Mouse (Mus musculus) adrenal gland (tissue): ENCODE data around the gene Nol12.

Experiments used
- intact Hi-C: fragments of 180-260 bp; cut with DNase I; formaldehyde crosslinking; loops from one replicate; pipeline ENCODE4 v1.15.1; 2025

The Nol12 gene

DNA sequence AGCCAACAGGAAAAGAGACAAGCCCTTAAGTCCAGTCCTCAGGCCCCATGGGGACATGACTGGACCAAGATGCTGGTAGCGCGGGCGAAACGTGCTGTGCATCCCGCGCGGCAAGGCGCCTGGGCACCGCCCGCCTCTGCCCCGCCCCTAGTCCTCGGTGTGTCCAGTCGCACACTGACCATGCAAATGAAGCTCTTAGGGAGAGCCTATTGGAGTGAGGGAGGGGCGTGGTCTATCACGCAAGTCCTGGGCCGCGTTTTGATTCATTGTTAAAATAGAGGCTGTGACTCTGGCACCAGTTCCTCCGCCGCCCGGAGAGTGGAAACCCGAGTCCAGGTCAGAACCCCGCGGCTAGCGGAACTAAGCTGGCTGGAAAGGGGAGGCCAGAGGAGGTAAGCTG is 12.9 kb downstream of the Nol12 start, which contains the start of gene Triobp:
Gene Triobp, plus strand, starts transcription at position 68 of the 400 bp plus-strand sequence.
- intact Hi-C loops = no loop called here

DNA sequence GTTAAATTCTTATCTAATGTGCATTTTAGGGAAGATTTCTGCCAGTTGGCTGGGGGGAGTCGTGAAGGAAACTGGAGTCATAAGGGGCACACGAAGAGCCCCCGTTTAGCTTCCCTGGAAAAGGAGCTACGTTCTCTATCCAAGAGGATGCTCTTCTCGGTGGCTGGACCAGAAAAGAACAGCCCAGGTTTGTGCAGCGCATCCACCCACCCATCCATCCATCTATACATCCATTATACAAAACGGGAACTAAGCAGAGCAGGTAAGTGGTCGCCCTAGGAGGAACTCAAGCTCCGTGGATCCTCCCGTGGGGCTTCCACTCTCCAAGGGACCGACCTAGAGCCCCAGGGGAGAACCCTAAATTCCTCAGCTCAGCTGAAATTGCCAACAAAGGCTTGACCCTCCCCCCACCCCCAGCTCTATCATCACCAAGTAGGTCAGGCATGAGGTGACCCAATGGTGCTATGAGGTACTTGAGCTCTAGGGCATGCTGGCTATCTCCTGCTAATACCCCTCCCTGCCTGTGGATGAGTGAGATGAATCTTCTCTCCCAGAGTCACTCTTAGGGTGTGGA is 13.5 kb downstream of the Nol12 start:
- intact Hi-C loops = no loop called here

DNA sequence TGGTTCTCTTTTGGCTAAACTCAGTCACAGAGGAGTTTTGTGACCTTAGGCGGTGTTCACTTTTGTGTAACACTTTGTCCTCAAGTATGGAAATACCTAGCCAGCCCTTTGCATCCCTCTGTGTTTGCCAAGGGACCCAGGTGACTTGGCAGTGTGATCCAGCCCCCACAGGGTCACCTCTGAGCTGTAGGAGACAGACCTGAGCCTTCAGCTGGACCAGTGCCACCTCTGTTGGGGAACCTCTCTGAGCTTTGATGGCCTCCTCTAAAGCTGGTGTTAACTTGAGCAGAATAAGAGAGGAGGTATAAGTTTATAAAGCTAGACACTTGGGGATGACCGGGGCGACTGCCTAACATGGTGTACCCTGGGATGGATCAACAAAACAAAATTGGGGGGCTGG is 14.2 kb downstream of the Nol12 start:
- intact Hi-C loops = no loop called here

- intact Hi-C loops = no loop called here
These were observed 20.9 kb downstream of the Nol12 start for GRCm38 (mm10) chr15:78955663-78956062.

GRCm38 (mm10) chr15:78956351-78956750 is 21.6 kb downstream of the Nol12 start:
- intact Hi-C loops = no loop called here

DNA sequence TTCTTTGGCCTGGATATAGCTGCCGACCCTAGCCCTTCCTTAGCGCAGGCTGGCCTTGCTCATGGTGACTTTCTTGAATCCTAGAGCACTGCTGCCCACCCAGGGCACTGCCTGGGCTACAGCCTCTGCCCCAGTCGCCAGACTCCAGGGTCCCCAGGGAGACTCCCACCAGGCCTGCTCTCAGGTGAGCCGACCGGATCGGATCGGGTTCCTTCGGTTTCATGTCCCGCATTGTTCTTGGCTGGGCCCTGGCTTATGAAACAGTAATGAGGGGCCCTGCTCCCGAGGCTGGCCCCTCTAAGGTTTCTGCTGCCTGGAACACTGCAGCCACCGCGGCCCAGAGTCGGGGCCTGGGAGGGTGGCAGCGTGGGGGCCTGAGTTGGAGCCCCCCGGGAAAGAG is 22.3 kb downstream of the Nol12 start:
- intact Hi-C loops = no loop called here

- intact Hi-C loops = no loop called here
These were observed 24.8 kb downstream of the Nol12 start for GRCm38 (mm10) chr15:78959537-78959936.

DNA sequence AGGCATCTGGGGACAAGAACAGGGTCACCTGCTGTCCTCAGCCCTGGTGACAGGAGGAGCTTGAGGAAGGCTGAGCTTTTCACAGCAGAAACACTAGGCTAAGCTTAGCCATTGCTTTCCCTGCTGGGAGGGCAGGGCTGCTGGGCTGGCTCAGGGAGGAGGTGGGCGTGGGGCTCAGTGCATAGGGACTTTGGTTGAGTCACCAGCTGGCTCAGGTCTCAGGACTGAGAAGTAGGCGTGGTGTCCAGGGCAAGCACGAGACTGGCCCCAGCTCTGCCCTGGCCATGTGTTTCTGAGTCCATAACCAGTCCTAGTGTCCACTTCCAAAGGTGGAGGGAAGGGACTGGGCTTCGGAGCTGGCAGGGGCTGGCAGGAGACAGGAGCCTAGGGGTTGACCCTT is 25.4 kb downstream of the Nol12 start:
- intact Hi-C loops = no loop called here

DNA sequence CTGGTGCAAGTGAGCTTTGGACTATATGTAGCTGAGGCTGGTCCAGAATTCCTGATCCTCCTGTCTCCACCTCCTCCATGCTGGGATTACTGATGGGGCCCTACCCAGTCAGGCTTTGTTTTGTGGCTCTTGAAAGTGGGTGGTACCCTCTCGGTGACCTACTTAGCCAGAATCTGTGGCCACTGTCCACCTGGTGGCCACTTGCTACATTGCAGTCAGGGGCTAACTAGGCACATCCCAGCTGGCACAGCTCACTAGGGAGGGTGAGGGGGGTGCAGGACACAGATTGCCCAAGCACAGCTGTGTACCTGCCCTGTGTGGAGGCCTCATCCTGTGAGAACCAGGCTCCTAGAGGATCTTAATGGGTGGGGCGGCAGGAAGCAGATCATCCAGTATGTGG is 28.2 kb downstream of the Nol12 start:
- intact Hi-C loops = no loop called here

- intact Hi-C loops = no loop called here
These were observed 36.9 kb downstream of the Nol12 start for GRCm38 (mm10) chr15:78971626-78972025.

DNA sequence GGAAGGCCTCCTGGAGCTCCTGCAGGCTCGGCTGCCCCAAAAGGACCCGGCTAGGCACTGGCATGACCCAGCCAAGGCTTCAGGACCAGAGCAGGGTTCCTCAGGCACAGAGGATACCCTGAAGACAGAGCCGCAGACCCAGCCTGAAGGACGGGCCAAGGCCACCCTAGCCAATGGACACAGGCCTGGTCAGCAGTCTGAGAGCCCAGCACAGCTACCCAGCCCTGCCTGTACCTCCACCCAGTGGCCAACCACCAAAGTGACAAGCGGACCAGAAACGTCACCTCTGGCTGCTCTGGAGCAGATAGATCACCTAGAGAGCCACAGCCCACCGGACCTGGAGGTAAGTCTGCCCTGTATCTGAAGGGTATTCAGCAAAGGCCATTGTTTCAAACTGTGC is 39.2 kb downstream of the Nol12 start:
- intact Hi-C loops = no loop called here

- intact Hi-C loops = no loop called here
These were observed 43.0 kb downstream of the Nol12 start for GRCm38 (mm10) chr15:78977676-78978159.

DNA sequence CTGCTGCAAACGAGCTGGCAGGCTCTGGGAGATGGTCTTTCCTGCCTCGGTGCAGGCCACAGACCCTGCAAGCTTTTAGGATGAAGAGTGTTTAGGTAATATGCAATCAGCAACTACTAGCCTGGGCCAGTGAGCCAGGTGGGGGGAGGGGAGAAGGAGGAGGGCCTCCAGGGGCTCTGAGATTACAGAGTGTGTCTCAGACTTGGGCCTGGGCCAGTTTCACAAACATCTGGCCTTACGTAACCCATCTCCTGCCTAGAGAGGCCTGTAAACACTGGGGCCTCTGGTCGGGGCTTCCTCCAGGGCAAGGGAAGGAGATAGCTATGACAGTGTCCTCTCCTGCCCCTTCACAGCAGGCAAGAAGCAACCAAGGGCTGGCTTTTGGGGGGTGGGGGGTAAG is 44.1 kb downstream of the Nol12 start:
- intact Hi-C loops = no loop called here

- intact Hi-C loops = no loop called here
These were observed 45.4 kb downstream of the Nol12 start for GRCm38 (mm10) chr15:78980084-78980483.

- intact Hi-C loops = no loop called here
These were observed 48.1 kb downstream of the Nol12 start for GRCm38 (mm10) chr15:78982658-78983435.

DNA sequence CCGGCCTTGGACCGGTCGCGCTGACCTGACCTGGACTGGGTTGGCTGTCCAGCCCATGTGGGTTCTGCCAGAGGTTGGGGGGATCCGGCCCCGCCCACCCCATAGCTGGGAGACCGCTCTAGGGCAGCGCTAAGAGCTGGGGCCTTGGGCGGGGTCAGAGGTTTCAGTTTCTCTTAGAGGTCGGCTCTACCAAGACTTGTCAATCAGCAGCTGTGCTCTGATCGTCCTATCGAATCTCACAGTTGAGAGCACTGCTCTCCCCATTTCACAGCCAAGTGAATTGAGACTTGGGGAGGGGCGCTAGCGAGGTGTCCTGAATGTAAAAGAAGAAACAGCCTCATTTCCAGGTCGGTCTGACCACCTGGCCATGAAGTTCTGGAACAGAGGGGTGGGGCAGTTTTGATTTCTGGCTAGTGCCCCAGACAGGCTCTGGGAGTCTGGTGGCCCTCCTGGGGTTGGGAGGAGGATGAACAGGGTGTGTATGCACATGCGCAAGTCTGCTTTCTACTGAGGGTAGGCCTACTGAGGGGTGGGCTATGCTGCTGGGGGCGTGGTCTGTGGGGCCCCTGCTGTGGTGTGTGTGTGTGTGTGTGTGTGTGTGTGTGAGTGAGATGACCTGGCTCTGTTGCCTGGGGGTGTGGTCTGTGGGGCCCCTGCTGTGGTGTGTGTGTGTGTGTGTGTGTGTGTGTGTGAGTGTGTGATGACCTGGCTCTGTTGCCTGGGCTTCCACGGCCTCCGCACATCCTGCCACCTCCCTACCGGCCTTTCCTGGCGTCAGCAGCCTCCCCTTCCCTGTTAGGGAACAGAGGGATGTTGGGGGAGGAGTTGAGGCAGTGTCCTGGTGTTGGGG is 48.9 kb downstream of the Nol12 start:
- intact Hi-C loops = no loop called here

DNA sequence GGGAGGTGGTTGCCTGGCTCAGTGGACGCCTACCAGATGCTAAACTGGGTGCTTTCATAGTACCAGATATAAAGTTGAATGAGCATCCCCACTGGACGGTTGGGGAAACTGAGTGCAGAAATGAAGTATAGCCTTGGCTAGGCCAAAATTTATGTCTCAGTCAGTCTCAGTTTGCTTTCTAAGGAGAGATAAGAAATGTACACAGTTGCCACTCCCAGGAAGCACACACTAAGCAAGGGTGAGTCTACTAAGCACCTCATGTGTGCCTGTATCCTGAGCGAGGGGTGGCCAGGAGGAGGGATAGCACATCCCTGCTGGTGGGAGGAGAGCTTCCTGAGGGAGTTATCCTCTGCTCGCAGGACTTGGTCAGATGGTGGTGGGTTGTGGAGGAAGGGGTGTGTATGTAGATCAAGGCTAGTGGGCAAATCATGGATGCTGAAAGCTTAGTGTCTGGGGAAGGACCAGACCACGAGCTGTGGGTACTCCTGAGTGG is 49.6 kb downstream of the Nol12 start:
- intact Hi-C loops = no loop called here

DNA sequence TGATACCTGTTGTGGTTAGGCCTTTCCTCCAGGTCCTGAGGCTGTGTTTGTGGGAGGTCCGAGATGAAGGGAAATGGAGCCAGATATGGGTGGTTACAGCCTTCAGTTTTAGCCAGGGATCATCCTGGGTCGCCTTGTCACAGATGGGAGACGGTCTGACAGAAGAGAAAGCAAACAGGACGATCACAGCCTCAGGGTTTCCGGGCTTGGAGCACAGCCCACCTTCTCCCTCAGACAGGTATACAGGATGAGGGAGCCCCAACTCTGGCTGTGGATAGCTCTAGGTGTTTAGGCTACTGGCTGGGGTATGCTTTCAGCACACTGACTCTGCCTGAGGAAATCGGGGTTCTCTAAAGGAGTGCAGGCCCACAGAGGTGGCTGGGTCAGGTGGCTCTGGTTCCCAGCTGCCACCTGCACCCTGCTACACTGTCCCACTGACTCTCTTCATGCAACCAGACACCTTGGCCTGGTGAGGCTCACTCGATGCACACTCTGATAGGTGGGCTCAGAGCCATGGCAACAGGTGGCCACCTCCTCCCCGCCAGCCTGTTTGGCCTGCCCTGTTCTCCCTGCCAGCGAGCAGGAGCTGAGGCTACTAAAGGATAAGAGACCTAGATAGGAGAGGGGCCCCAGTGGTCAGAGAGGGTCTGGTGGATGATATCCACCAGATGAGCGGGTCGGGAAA is 51.9 kb downstream of the Nol12 start:
- intact Hi-C loops = no loop called here

DNA sequence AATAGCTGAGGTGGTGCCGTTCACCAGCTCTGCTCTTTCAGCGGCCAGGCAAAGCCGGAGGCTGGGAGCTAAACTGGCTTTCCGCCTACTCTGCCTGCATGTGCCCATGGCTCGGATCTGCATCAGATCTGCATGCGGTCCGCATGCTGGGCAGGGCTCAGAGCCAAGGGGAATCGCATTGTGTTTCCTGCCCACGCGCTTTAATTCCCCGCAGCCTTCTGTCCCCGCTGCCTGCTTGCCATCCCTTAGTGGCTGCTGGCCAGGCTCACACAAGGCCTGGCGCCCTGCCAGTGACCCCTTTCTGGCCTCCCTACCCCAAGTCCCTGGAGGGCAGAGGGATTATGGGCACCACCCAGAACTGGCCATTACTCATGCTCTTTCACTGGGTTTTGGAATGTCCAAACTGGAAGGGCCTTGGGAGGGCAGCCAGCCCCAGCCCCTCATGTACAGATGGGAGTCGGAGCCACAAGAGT is 53.8 kb downstream of the Nol12 start:
- intact Hi-C loops = no loop called here

- intact Hi-C loops = loop anchor here (5.0 kb wide), 1 partner anchor 38 kb away; the partner anchor contains the start of gene H1f0
These were observed 54.7 kb downstream of the Nol12 start for GRCm38 (mm10) chr15:78989152-78990092.
